Mouse (Mus musculus) adrenal gland, postnatal 25 days (tissue): Measurements from ENCODE around the gene Zranb1. TPM values are rescaled to one million over a fixed set of nuclear protein-coding genes. Genes with fewer than 3 reads are reported as not detected.

Experiments used
- total RNA-seq: library from RNA; stranded (reverse); gene quantifications from 2 replicates; pipeline ENCODE4 v1.2.3, GENCODE M21; 2021

The Zranb1 gene
- total RNA-seq, 1 experiment from 2014 or later, result 38.6 TPM

Other genes starting within 250 kb of the Zranb1 start
- 86.3 and 107 TPM in 2 replicates for gene Fam53b, start 117.3 kb upstream of the Zranb1 start, total RNA-seq
- 30.5 and 36.6 TPM in 2 replicates for gene Eef1akmt2, start 78.5 kb upstream of the Zranb1 start, total RNA-seq
- 35.4 and 39.5 TPM in 2 replicates for gene Abraxas2, start 71.9 kb upstream of the Zranb1 start, total RNA-seq
- 181 and 186 TPM in 2 replicates for gene Fgfr2, start 192.2 kb downstream of the Zranb1 start, total RNA-seq
- 69.9 and 80.6 TPM in 2 replicates for gene Ctbp2, start 193.2 kb downstream of the Zranb1 start, total RNA-seq